Mouse (Mus musculus) forebrain, embryonic 16.5 days (tissue): ENCODE measurements around the gene Sptb. TPM values are rescaled to one million over a fixed set of nuclear protein-coding genes. Genes with fewer than 3 reads are reported as not detected.

Experiments
- ATAC-seq: fragments of 200-750 bp; cut with Nextera tagmentation; 2 replicates; pipeline ENCODE4 v1.8.0; 2017; ENCODE audit warnings: mild to moderate bottlenecking, moderate library complexity
- H3K27ac ChIP-seq: fragments of 300-500 bp; sonication (generic); 2 replicates; pipeline ENCODE4 v1.5.1; 2014; ENCODE audit warnings: low read length, control low read depth
- H3K27me3 ChIP-seq: fragments of 300-500 bp; sonication (generic); replicated peaks from 2 replicates; pipeline ENCODE4 v1.6.1; 2014; ENCODE audit warnings: low read length; ENCODE audit not compliant: control insufficient read depth, insufficient read depth
- H3K36me3 ChIP-seq: fragments of 300-500 bp; sonication (generic); 2 replicates; pipeline ENCODE4 v1.6.1; 2014; ENCODE audit not compliant: control insufficient read depth, insufficient read depth
- H3K4me1 ChIP-seq: fragments of 300-500 bp; sonication (generic); replicated peaks from 2 replicates; pipeline ENCODE4 v1.6.1; 2014; ENCODE audit warnings: low read length; ENCODE audit not compliant: control insufficient read depth, insufficient read depth
- H3K4me2 ChIP-seq: fragments of 300-500 bp; sonication (generic); 2 replicates; pipeline ENCODE4 v1.6.1; 2014; ENCODE audit warnings: mild to moderate bottlenecking, low read length, control low read depth
- H3K4me3 ChIP-seq: fragments of 300-500 bp; sonication (generic); replicated peaks from 2 replicates; pipeline ENCODE4 v1.5.1; 2014; ENCODE audit warnings: mild to moderate bottlenecking, low read length, control low read depth
- H3K9ac ChIP-seq: fragments of 300-500 bp; sonication (generic); replicated peaks from 2 replicates; pipeline ENCODE4 v1.6.1; 2014; ENCODE audit warnings: low read depth, low read length, control low read depth
- H3K9me3 ChIP-seq: fragments of 300-500 bp; sonication (generic); 2 replicates; pipeline ENCODE4 v1.6.1; 2016; ENCODE audit warnings: low read length; ENCODE audit not compliant: control insufficient read depth
- WGBS: fragments of 180-500 bp; shearing (Covaris S2); extraction: QIAGEN DNeasy Blood & Tissue Kit; methylation state at CpG from one replicate; pipeline ENCODE4 v1.1.7; 2014; 5-methylcytosine and 5-hydroxymethylcytosine counted together
- polyA plus RNA-seq: library from polyadenylated mRNA; unstranded; fragments of >200 nt; fragmentation: Nextera tagmentation; extraction: Ambion mirVana; gene quantifications from 2 replicates; pipeline ENCODE4 v1.2.1, GENCODE M21; 2015

Sptb gene
- polyA plus RNA-seq, 1 experiment from 2014 or later = 1.9 TPM

GRCm38 (mm10) chr12:76589531-76589930, 120.8 kb downstream of the Sptb start:
- H3K4me3 ChIP-seq = no peak overlapping the region
- no peak overlapping the region for H3K27ac ChIP-seq
- WGBS = 74% methylated on average over 6 of the region's 6 CpGs

DNA sequence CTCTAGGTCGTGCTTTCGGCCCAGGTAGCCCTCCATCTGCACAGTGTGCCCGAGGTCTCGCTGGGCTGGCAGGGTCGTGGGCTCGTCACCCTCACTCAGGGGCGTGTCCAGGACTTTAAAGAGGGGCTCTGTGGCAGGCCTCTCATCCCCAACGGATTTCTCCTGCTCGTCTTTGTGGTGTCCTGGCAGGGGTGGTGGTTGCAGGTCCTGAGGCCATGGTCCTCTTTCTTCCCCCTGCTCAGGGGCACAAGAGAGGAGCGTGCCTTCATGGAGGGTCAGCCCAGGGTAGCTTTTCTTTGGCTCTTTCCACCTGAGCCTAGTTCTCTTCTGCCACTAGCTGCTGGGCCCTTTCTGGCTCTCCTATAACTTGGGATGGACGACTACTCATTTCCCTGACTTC, 123.0 kb downstream of the Sptb start:
- ATAC-seq = no peak
- Histone ChIP-seq H3K4me1 (peaks cover 8% of the 10 kb centered on the region), H3K4me3 (no peak overlapping the region), H3K36me3 (no peaks in the 10 kb centered on the region), H3K27ac (no peak overlapping the region), H3K4me2 (no peak overlapping the region), H3K9me3 (no peaks in the 10 kb centered on the region), H3K9ac (no peak overlapping the region), H3K27me3 (no peaks in the 10 kb centered on the region)
- WGBS = 65% methylated on average over 11 of the region's 11 CpGs

More at GRCm38 (mm10) chr12:76589531-76589930, 120.8 kb downstream of the Sptb start:
- Histone ChIP-seq H3K9me3 (no peaks in the 10 kb centered on the region), H3K9ac (no peak overlapping the region), H3K4me2 (no peak overlapping the region), H3K36me3 (no peaks in the 10 kb centered on the region), H3K27me3 (no peaks in the 10 kb centered on the region), H3K4me1 (peaks cover 7% of the 10 kb centered on the region; the same call in 1 of the 2 replicates)
- no peak for ATAC-seq

DNA sequence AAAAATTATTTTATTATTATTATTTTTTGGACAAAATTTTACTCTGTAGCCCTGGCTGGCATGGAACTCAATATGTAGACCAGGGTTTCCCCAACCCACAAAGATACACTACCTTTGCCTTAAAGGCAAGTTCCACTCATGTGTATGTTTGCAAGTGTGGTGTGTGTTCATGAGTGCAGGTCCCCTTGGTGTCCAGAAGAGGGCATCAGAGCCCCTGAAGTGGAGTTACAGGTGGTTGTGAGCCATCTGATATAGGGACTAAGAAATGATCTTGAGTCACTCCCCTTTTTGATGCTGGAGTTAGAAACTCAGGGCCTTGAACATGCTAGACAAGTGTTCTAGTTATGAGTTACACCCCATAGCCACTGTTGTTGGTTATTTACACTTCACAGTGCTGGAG, 125.3 kb downstream of the Sptb start:
- Histone ChIP-seq H3K4me1 (peaks cover 8% of the 10 kb centered on the region), H3K9ac (no peak overlapping the region), H3K4me3 (no peak overlapping the region), H3K4me2 (no peak overlapping the region), H3K27ac (no peak overlapping the region), H3K9me3 (no peaks in the 10 kb centered on the region), H3K36me3 (no peaks in the 10 kb centered on the region), H3K27me3 (no peaks in the 10 kb centered on the region)
- ATAC-seq = no peak

GRCm38 (mm10) chr12:76583454-76583853, 126.9 kb downstream of the Sptb start:
- Histone ChIP-seq H3K4me1 (peaks cover 8% of the 10 kb centered on the region), H3K27ac (no peak overlapping the region), H3K9me3 (no peaks in the 10 kb centered on the region), H3K9ac (no peak overlapping the region), H3K4me3 (no peak overlapping the region), H3K36me3 (no peaks in the 10 kb centered on the region), H3K4me2 (no peak overlapping the region), H3K27me3 (no peaks in the 10 kb centered on the region)
- WGBS = 94% methylated on average over 7 of the region's 7 CpGs
- no peak for ATAC-seq

DNA sequence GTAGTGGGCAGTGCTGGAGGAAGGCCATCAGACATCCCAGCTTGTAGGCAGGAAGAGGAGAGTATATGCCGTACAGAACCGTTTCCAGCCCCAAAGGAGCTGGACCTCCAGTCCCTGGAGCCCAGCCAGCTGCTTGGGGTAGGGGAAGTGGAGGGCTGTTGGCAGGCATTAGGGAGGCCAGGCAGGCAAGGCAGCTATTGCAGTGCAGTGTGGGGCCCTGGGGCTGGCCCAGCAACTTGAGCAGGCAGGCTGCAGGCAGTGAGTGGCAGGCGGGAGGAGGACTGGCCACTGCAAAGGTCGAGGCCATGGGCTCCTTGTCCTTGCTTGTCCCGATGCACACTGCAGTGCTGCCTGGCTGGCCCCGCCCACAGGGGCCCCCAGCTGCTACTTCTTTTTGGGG, 127.5 kb downstream of the Sptb start:
- no peaks in the 10 kb centered on the region for H3K36me3 ChIP-seq
- no peak overlapping the region for H3K4me2 ChIP-seq
- no peaks in the 10 kb centered on the region for H3K27me3 ChIP-seq
- H3K4me3 ChIP-seq = no peak overlapping the region
- WGBS = 20% methylated on average over 6 of the region's 6 CpGs
- ATAC-seq = peak; percentile 87
- H3K9me3 ChIP-seq = no peaks in the 10 kb centered on the region
- H3K4me1 ChIP-seq = peaks cover 8% of the 10 kb centered on the region
- no peak overlapping the region for H3K27ac ChIP-seq
- H3K9ac ChIP-seq = no peak overlapping the region

DNA sequence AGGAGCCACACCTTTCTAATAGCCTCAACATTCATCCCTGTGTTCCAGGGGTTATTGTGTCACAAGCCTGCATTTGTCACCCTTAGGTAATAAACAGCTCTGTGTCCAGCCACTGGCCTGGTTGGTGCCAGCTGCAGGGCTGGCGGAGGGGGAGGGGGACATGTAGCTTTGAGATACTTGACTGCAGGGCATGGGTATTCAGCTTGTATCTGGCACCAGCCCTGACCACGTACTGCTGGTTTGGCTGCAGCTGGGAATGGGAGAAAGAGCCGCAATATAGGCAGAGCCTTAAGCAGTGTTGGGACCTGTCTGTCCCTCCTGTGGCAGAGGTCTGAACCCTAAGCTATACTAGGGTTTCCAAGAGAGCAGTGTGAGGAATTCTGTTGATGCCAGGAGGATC, 128.2 kb downstream of the Sptb start:
- H3K4me3 ChIP-seq = no peak overlapping the region
- H3K4me1 ChIP-seq = peaks cover 8% of the 10 kb centered on the region
- no peaks in the 10 kb centered on the region for H3K27me3 ChIP-seq
- no peak overlapping the region for H3K27ac ChIP-seq
- H3K9me3 ChIP-seq = no peaks in the 10 kb centered on the region
- WGBS = 80% methylated on average over 3 of the region's 3 CpGs
- H3K9ac ChIP-seq = no peak overlapping the region
- no peak for ATAC-seq
- H3K4me2 ChIP-seq = no peak overlapping the region
- H3K36me3 ChIP-seq = no peaks in the 10 kb centered on the region

DNA sequence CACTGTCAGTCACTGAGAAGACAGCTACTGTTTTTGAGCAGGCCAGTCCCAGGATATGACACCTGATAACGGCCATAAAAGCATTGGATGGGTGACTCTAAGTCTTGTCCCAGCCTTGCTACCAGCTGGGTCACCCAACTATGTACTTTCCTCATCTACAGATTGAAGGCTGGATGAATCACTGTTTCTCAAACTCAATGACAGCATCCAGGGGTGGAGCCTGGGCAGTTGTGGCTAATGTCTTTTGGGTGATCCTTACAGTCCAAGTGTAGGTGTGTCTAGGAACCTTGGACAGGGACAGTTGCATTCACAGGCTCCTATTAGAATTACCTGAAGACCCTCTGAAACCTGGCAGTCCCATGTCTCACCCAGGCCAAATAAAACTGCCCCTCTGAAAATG, 130.5 kb downstream of the Sptb start:
- H3K4me3 ChIP-seq = no peak overlapping the region
- H3K4me2 ChIP-seq = no peak overlapping the region
- no peaks in the 10 kb centered on the region for H3K36me3 ChIP-seq
- no peaks in the 10 kb centered on the region for H3K27me3 ChIP-seq
- 90% methylated on average over 1 of the region's 1 CpGs for WGBS
- no peak for ATAC-seq
- H3K9ac ChIP-seq = no peak overlapping the region
- no peak overlapping the region for H3K27ac ChIP-seq
- peaks cover 8% of the 10 kb centered on the region for H3K4me1 ChIP-seq
- H3K9me3 ChIP-seq = no peaks in the 10 kb centered on the region

DNA sequence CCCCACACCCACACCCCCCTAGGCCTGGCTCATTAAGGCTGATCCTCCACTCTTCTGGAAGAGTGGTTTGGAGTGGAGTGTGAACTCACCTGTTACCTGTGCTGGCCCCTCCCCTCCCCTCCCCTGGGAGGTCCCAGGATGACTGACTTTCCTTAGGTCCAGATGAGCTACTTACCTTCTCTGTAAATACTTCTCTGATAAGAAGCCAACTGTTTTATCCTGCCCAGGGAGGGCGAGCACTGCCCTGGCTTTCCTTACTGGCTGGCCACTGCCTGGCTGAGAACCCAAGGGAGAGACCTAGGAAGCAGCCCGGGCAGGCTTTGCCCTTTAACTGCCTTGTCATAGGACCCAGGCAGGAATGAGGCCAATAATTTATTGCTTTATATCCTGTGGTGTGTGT, 131.9 kb downstream of the Sptb start:
- H3K36me3 ChIP-seq = no peaks in the 10 kb centered on the region
- 90% methylated on average over 2 of the region's 2 CpGs for WGBS
- H3K4me3 ChIP-seq = no peak overlapping the region
- no peak overlapping the region for H3K9ac ChIP-seq
- peaks cover 8% of the 10 kb centered on the region for H3K4me1 ChIP-seq
- no peaks in the 10 kb centered on the region for H3K9me3 ChIP-seq
- H3K27me3 ChIP-seq = no peaks in the 10 kb centered on the region
- no peak overlapping the region for H3K27ac ChIP-seq
- no peak overlapping the region for H3K4me2 ChIP-seq
- ATAC-seq = no peak

- no peaks in the 10 kb centered on the region for H3K9me3 ChIP-seq
- no peaks in the 10 kb centered on the region for H3K36me3 ChIP-seq
- H3K9ac ChIP-seq = no peak overlapping the region
- no peak overlapping the region for H3K27ac ChIP-seq
- ATAC-seq = no peak
- H3K4me1 ChIP-seq = peaks cover 3% of the 10 kb centered on the region
- WGBS = 96% methylated on average over 16 of the region's 16 CpGs
- H3K27me3 ChIP-seq = no peaks in the 10 kb centered on the region
- no peak overlapping the region for H3K4me2 ChIP-seq
- no peak overlapping the region for H3K4me3 ChIP-seq
Measured at GRCm38 (mm10) chr12:76577858-76578257, 132.5 kb downstream of the Sptb start.

DNA sequence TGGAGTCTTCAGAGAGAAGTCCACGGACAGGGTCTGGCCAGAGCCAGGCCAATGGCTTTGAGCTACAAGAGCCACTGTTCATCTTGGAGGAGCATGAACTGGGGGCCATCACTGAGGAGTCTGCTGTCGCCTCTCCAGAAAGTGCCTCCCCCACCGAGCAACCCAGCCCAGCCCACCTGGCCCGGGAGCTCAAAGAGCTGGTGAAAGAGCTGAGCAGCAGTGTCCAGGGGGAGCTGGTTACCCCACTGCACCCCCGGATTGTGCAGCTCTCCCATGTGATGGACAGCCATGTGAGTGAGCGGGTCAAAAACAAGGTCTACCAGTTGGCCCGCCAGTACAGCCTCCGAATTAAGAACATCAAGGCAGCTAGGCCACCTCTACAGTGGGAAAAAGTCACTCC, 133.5 kb downstream of the Sptb start:
- H3K36me3 ChIP-seq = no peaks in the 10 kb centered on the region
- no peaks in the 10 kb centered on the region for H3K27me3 ChIP-seq
- H3K4me1 ChIP-seq = no peaks in the 10 kb centered on the region
- no peak overlapping the region for H3K27ac ChIP-seq
- H3K9me3 ChIP-seq = no peaks in the 10 kb centered on the region
- WGBS = 96% methylated on average over 8 of the region's 8 CpGs
- H3K4me3 ChIP-seq = no peak overlapping the region
- no peak for ATAC-seq
- H3K9ac ChIP-seq = no peak overlapping the region
- no peak overlapping the region for H3K4me2 ChIP-seq
